Mouse (Mus musculus): Measurements from ENCODE around the gene Rplp2. TPM values are rescaled to one million over a fixed set of nuclear protein-coding genes. Genes with fewer than 3 reads are reported as not detected.
A peak's percentile ranks its signal among the peaks of the same experiment; 100 is the strongest.
"Not testable (repeated sequence)": the region's sequence is repeated elsewhere in the genome, so short reads cannot be mapped to it uniquely, and the experiment has no call there.

Rplp2 gene
- polyA plus RNA-seq (2015; fragmentation: Nextera tagmentation; extraction: Ambion mirVana), result 1,060 and 1,250 TPM in 2 replicates

DNA sequence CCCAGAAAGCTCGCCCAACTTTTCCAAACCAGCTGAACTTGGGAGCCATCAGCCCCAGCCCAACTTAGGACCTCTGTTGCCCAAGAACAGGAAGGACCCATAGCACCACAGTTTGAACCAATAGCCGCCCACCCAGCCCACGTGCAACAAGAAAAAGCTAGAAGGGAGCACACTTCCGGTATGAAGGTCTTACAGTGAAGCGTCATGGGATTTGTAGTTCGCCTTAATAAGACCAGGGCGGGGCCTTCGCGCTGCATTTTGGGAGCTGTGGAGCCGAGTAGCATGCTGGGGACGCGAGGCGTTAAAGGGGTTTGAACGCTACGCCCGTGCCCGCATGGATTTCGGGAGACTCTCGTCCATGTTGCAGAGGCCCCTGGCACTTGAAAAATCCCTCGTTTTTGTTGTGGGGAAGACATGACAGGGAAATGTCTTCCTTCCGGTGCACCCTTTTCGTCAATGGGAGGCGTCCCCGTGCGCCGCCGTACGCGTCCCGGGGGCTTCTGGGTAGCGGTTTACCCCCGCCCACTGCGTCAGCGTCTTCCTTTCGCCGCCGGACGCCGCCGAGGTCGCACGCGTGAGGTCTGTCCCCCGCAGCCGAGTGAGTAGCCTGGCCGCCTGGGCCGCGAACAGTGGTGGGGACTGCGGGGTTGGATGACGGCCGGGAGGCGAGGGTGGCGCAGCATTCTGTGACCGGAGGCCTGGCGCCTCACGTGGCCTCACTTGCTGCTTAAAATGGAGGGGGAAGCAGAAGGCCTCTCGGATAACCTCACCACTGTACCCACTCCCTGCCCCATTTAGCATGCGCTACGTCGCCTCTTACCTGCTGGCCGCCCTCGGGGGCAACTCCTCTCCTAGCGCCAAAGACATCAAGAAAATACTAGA, at the start of gene Rplp2:
TSS of gene Rplp2 (plus strand) at position 261 of the 882 bp plus-strand sequence.
- peak; percentile 90 for ATAC-seq (ENCODE audit: insufficient read depth, low FRiP score)
- peaks cover 21% of the 10 kb centered on the region for H3K4me1 ChIP-seq (ENCODE audit: control insufficient read depth, insufficient read depth, low read length)
- under 1% methylated on average over 63 of the region's 63 CpGs for WGBS
- peak within 1 kb of the TSS; percentile 91 for H3K4me3 ChIP-seq (replicated peaks; ENCODE audit: low read length)
- no peaks in the 10 kb centered on the region for H3K27me3 ChIP-seq (ENCODE audit: control insufficient read depth, insufficient read depth, low read length)
- H3K9ac ChIP-seq (ENCODE audit: low read length), result peak within 1 kb of the TSS; percentile 94
- peak within 1 kb of the TSS; percentile 89 for H3K4me2 ChIP-seq (ENCODE audit: low read depth, low read length)
- H3K9me3 ChIP-seq (replicated peaks; ENCODE audit: control insufficient read depth, low read length), result no peaks in the 10 kb centered on the region
- peaks cover 20% of the 10 kb centered on the region; the same call in 1 of the 2 replicates for H3K36me3 ChIP-seq (ENCODE audit: control insufficient read depth, insufficient read depth, low read length)
- peak within 1 kb of the TSS; percentile 92 for H3K27ac ChIP-seq (ENCODE audit: low read length)

- no peak overlapping the region for H3K4me2 ChIP-seq (ENCODE audit: low read depth, low read length)
- WGBS, result 47% methylated on average over 5 of the region's 5 CpGs
- H3K9me3 ChIP-seq (replicated peaks; ENCODE audit: control insufficient read depth, low read length), result no peaks in the 10 kb centered on the region
- ATAC-seq (ENCODE audit: insufficient read depth, low FRiP score), result peak; percentile 58; the same call in 1 of the 2 replicates
- no peak overlapping the region for H3K4me3 ChIP-seq (replicated peaks; ENCODE audit: low read length)
- no peak overlapping the region for H3K27ac ChIP-seq (ENCODE audit: low read length)
- no peak overlapping the region for H3K9ac ChIP-seq (ENCODE audit: low read length)
- H3K27me3 ChIP-seq (ENCODE audit: control insufficient read depth, insufficient read depth, low read length), result no peaks in the 10 kb centered on the region
- H3K36me3 ChIP-seq (ENCODE audit: control insufficient read depth, insufficient read depth, low read length), result peaks cover 15% of the 10 kb centered on the region
- no peaks in the 10 kb centered on the region for H3K4me1 ChIP-seq (ENCODE audit: control insufficient read depth, insufficient read depth, low read length)
These were observed 43.9 kb upstream of the Rplp2 start for GRCm38 (mm10) chr7:141403305-141403704.

- Histone ChIP-seq H3K4me2 (ENCODE audit: low read depth, low read length) (no peak overlapping the region), H3K27ac (ENCODE audit: low read length) (no peak overlapping the region), H3K4me1 (ENCODE audit: control insufficient read depth, insufficient read depth, low read length) (0 out of 2 replicates have a peak, but pooled peaks cover 4% of the 10 kb centered on the region), H3K27me3 (ENCODE audit: control insufficient read depth, insufficient read depth, low read length) (no peaks in the 10 kb centered on the region), H3K36me3 (ENCODE audit: control insufficient read depth, insufficient read depth, low read length) (peaks cover 13% of the 10 kb centered on the region), H3K9ac (ENCODE audit: low read length) (no peak overlapping the region), H3K4me3 (replicated peaks; ENCODE audit: low read length) (no peak overlapping the region), H3K9me3 (replicated peaks; ENCODE audit: control insufficient read depth, low read length) (no peaks in the 10 kb centered on the region)
- no peak for ATAC-seq (ENCODE audit: insufficient read depth, low FRiP score)
- WGBS, result 77% methylated on average over 4 of the region's 4 CpGs
These were observed 41.7 kb upstream of the Rplp2 start for GRCm38 (mm10) chr7:141405466-141405865.

- not testable (repeated sequence) for H3K4me3 ChIP-seq (replicated peaks; ENCODE audit: low read length); H3K9me3 ChIP-seq (replicated peaks; ENCODE audit: control insufficient read depth, low read length); H3K36me3 ChIP-seq (ENCODE audit: control insufficient read depth, insufficient read depth, low read length); ATAC-seq (ENCODE audit: insufficient read depth, low FRiP score); H3K27me3 ChIP-seq (ENCODE audit: control insufficient read depth, insufficient read depth, low read length); H3K27ac ChIP-seq (ENCODE audit: low read length); H3K4me2 ChIP-seq (ENCODE audit: low read depth, low read length); H3K4me1 ChIP-seq (ENCODE audit: control insufficient read depth, insufficient read depth, low read length); H3K9ac ChIP-seq (ENCODE audit: low read length)
- WGBS, result 96% methylated on average over 7 of the region's 7 CpGs
These were observed 39.5 kb upstream of the Rplp2 start for GRCm38 (mm10) chr7:141407670-141408069.

DNA sequence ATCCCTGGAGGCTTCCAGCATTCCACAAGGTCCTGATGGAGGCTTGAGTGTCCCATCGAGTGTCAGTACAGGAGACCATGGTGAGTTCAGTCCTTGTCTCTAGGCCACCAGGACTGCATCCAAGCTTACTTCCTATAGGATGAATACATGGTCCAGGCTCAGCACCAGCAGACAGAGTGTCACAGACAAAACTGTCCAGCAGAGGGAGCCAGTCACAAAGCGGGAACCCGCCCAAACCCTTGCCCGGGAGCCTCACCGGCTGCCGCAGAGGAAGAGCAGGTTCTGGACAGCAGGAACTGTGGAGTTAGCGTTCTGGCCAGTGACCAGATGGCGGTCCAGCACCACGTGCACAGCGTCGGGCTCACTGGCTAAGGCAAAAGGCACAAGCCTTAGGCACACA, 38.3 kb upstream of the Rplp2 start:
- WGBS, result 13% methylated on average over 11 of the region's 11 CpGs
- H3K36me3 ChIP-seq (ENCODE audit: control insufficient read depth, insufficient read depth, low read length), result 0 out of 2 replicates have a peak, but pooled peaks cover 3% of the 10 kb centered on the region
- no peaks in the 10 kb centered on the region for H3K27me3 ChIP-seq (ENCODE audit: control insufficient read depth, insufficient read depth, low read length)
- no peak overlapping the region for H3K27ac ChIP-seq (ENCODE audit: low read length)
- H3K4me2 ChIP-seq (ENCODE audit: low read depth, low read length), result no peak overlapping the region
- H3K9me3 ChIP-seq (replicated peaks; ENCODE audit: control insufficient read depth, low read length), result no peaks in the 10 kb centered on the region
- no peak overlapping the region for H3K9ac ChIP-seq (ENCODE audit: low read length)
- ATAC-seq (ENCODE audit: insufficient read depth, low FRiP score), result peak; percentile 66
- H3K4me3 ChIP-seq (replicated peaks; ENCODE audit: low read length), result no peak overlapping the region
- peaks cover 10% of the 10 kb centered on the region; the same call in 1 of the 2 replicates for H3K4me1 ChIP-seq (ENCODE audit: control insufficient read depth, insufficient read depth, low read length)

DNA sequence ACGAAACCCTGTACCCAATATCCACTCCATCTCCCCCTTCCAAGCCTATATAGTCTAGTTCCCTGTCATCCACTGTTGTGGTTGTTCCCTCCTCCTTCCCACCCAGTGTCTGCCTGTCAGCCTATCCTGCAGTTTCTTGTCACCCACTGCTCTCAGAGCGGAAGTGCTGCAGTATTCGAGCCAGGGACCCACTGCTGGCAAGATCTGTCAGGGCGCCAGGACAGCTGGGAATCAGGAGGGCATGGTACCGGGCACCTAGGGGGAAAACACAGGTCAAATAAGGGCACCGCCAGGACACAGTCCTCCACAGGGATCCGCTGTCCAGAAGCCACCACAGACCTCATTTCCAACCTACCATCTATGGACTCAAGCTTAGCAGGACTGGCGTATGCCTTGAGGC, 36.5 kb upstream of the Rplp2 start:
- H3K27ac ChIP-seq (ENCODE audit: low read length), result no peak overlapping the region
- 0 out of 2 replicates have a peak, but pooled peaks cover 3% of the 10 kb centered on the region for H3K36me3 ChIP-seq (ENCODE audit: control insufficient read depth, insufficient read depth, low read length)
- no peak overlapping the region for H3K4me2 ChIP-seq (ENCODE audit: low read depth, low read length)
- H3K9me3 ChIP-seq (replicated peaks; ENCODE audit: control insufficient read depth, low read length), result no peaks in the 10 kb centered on the region
- H3K4me1 ChIP-seq (ENCODE audit: control insufficient read depth, insufficient read depth, low read length), result peaks cover 10% of the 10 kb centered on the region; the same call in 1 of the 2 replicates
- no peak for ATAC-seq (ENCODE audit: insufficient read depth, low FRiP score)
- no peak overlapping the region for H3K9ac ChIP-seq (ENCODE audit: low read length)
- WGBS, result 88% methylated on average over 8 of the region's 8 CpGs
- no peaks in the 10 kb centered on the region for H3K27me3 ChIP-seq (ENCODE audit: control insufficient read depth, insufficient read depth, low read length)
- no peak overlapping the region for H3K4me3 ChIP-seq (replicated peaks; ENCODE audit: low read length)

- Histone ChIP-seq H3K27ac (ENCODE audit: low read length) (no peak overlapping the region), H3K4me3 (replicated peaks; ENCODE audit: low read length) (no peak overlapping the region), H3K9ac (ENCODE audit: low read length) (0 out of 2 replicates have a peak overlapping the region, but pooled peaks have one; percentile 2), H3K27me3 (ENCODE audit: control insufficient read depth, insufficient read depth, low read length) (no peaks in the 10 kb centered on the region), H3K4me1 (ENCODE audit: control insufficient read depth, insufficient read depth, low read length) (peaks cover 10% of the 10 kb centered on the region; the same call in 1 of the 2 replicates), H3K9me3 (replicated peaks; ENCODE audit: control insufficient read depth, low read length) (no peaks in the 10 kb centered on the region), H3K4me2 (ENCODE audit: low read depth, low read length) (no peak overlapping the region), H3K36me3 (ENCODE audit: control insufficient read depth, insufficient read depth, low read length) (0 out of 2 replicates have a peak, but pooled peaks cover 3% of the 10 kb centered on the region)
- ATAC-seq (ENCODE audit: insufficient read depth, low FRiP score), result no peak
- WGBS, result 90% methylated on average over 1 of the region's 1 CpGs
These were observed 35.5 kb upstream of the Rplp2 start for GRCm38 (mm10) chr7:141411667-141412066.

DNA sequence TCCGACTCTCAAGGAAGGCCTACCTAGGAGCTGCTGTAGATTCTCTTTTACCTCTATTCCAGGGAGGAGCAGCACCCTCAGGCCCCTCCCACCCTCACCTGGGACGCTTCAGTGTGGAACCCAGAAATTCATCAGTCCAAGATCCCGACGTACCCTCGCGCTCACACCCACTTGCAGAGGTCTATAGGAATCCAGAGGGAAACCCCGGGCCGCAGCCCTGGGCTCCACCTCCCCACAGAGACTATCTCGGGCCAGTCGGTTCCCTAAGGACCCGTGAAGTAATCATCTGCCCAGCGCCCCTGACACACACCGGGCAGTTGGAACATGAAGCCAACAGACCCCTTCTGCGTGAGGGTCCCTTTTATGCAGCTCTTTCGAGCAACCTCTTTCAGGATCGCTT, 33.8 kb upstream of the Rplp2 start:
- Histone ChIP-seq H3K4me1 (ENCODE audit: control insufficient read depth, insufficient read depth, low read length) (peaks cover 10% of the 10 kb centered on the region; the same call in 1 of the 2 replicates), H3K27ac (ENCODE audit: low read length) (peak overlapping the region; percentile 90), H3K36me3 (ENCODE audit: control insufficient read depth, insufficient read depth, low read length) (0 out of 2 replicates have a peak, but pooled peaks cover 3% of the 10 kb centered on the region), H3K4me3 (replicated peaks; ENCODE audit: low read length) (peak overlapping the region; percentile 84), H3K9me3 (replicated peaks; ENCODE audit: control insufficient read depth, low read length) (no peaks in the 10 kb centered on the region), H3K9ac (ENCODE audit: low read length) (peak overlapping the region; percentile 95), H3K27me3 (ENCODE audit: control insufficient read depth, insufficient read depth, low read length) (no peaks in the 10 kb centered on the region), H3K4me2 (ENCODE audit: low read depth, low read length) (peak overlapping the region; percentile 97)
- WGBS, result 3% methylated on average over 16 of the region's 16 CpGs
- ATAC-seq (ENCODE audit: insufficient read depth, low FRiP score), result no peak

Measured in stomach, embryonic 16.5 days (tissue).